Mouse (Mus musculus): Measurements from ENCODE around the gene Ppp1r12b. TPM values are rescaled to one million over a fixed set of nuclear protein-coding genes. Genes with fewer than 3 reads are reported as not detected.
A peak's percentile ranks its signal among the peaks of the same experiment; 100 is the strongest.

Ppp1r12b gene
- polyA plus RNA-seq, 1 experiment: 23.1 TPM

GRCm38 (mm10) chr1:134796536-134796935, 159.2 kb downstream of the Ppp1r12b start:
- no peak for DNase-seq (ENCODE audit: low read depth)

- DNase-seq (ENCODE audit: low read depth): no peak
Observed at GRCm38 (mm10) chr1:134796076-134796475, 159.7 kb downstream of the Ppp1r12b start.

GRCm38 (mm10) chr1:134791456-134791855, 164.3 kb downstream of the Ppp1r12b start:
- DNase-seq (ENCODE audit: low read depth): no peak

GRCm38 (mm10) chr1:134790716-134791439, 164.9 kb downstream of the Ppp1r12b start:
- no peak for DNase-seq (ENCODE audit: low read depth)

- no peak for DNase-seq (ENCODE audit: low read depth)
Observed at GRCm38 (mm10) chr1:134788096-134788495, 167.6 kb downstream of the Ppp1r12b start.

GRCm38 (mm10) chr1:134784911-134785310, 170.8 kb downstream of the Ppp1r12b start:
- no peak for DNase-seq (ENCODE audit: low read depth)

GRCm38 (mm10) chr1:134784481-134784880, 171.3 kb downstream of the Ppp1r12b start:
- DNase-seq (ENCODE audit: low read depth): no peak

- no peak for DNase-seq (ENCODE audit: low read depth)
Observed at GRCm38 (mm10) chr1:134783958-134784357, 171.8 kb downstream of the Ppp1r12b start.

GRCm38 (mm10) chr1:134782797-134783196, 172.9 kb downstream of the Ppp1r12b start:
- DNase-seq (ENCODE audit: low read depth): no peak

- DNase-seq (ENCODE audit: low read depth): no peak
Observed at GRCm38 (mm10) chr1:134777936-134778548, 177.7 kb downstream of the Ppp1r12b start.

GRCm38 (mm10) chr1:134777201-134777885, 178.4 kb downstream of the Ppp1r12b start:
- DNase-seq (ENCODE audit: low read depth): no peak

GRCm38 (mm10) chr1:134775631-134776030, 180.1 kb downstream of the Ppp1r12b start:
- no peak for DNase-seq (ENCODE audit: low read depth)

- no peak for DNase-seq (ENCODE audit: low read depth)
Observed at GRCm38 (mm10) chr1:134774728-134775287, 180.9 kb downstream of the Ppp1r12b start.

GRCm38 (mm10) chr1:134774247-134774646, 181.5 kb downstream of the Ppp1r12b start:
- no peak for DNase-seq (ENCODE audit: low read depth)

- no peak for DNase-seq (ENCODE audit: low read depth)
Observed at GRCm38 (mm10) chr1:134773256-134773655, 182.5 kb downstream of the Ppp1r12b start.

GRCm38 (mm10) chr1:134772821-134773220, 182.9 kb downstream of the Ppp1r12b start:
- DNase-seq (ENCODE audit: low read depth): no peak

GRCm38 (mm10) chr1:134771999-134772398, 183.7 kb downstream of the Ppp1r12b start:
- no peak for DNase-seq (ENCODE audit: low read depth)

GRCm38 (mm10) chr1:134771353-134771752, 184.4 kb downstream of the Ppp1r12b start:
- peak; percentile 31 for DNase-seq (ENCODE audit: low read depth)

GRCm38 (mm10) chr1:134770312-134770711, 185.4 kb downstream of the Ppp1r12b start:
- DNase-seq (ENCODE audit: low read depth): no peak

GRCm38 (mm10) chr1:134766448-134766847, 189.3 kb downstream of the Ppp1r12b start:
- no peak for DNase-seq (ENCODE audit: low read depth)

- no peak for DNase-seq (ENCODE audit: low read depth)
Observed at GRCm38 (mm10) chr1:134764831-134765458, 190.8 kb downstream of the Ppp1r12b start.
